Mouse (Mus musculus): ENCODE measurements around the gene Smyd4.

Smyd4 gene

DNA sequence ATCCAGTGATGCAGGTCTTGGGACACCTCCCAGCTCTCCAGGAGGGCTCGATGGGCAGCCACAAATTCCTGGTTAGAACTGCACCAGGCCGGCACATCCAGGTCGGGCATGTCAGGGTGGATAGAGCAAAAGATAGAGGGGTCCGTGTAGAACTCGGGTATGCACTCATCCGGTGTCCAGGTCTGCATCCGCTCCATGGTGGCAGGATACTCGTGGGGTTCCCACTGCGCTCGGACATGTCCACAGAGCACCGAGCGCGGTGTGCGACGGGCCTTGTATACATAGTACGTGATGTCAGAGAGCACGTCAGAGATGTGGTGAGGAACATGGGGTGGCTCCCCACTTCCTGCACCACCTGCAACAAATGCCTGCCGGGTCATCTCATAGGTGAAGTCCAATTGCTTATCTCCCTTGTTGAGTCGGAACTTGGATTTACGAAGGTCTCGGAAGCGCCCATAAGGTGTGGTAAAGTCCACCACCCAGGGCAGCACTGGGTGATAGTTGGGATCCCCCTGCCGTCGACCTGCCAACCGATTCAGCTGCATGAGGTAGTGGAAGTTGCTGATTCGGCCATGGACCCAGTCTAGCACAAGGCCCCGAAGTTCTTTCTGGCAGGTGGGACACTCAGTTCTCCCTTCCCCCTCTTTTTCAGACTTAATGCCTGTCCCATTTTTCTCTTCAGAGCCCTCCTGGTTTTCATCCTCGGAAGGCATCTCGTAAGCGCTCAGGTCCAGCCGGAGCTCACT, 104.8 kb downstream of the Smyd4 start:
- in situ Hi-C loops (cut with MboI), result no loop called here

DNA sequence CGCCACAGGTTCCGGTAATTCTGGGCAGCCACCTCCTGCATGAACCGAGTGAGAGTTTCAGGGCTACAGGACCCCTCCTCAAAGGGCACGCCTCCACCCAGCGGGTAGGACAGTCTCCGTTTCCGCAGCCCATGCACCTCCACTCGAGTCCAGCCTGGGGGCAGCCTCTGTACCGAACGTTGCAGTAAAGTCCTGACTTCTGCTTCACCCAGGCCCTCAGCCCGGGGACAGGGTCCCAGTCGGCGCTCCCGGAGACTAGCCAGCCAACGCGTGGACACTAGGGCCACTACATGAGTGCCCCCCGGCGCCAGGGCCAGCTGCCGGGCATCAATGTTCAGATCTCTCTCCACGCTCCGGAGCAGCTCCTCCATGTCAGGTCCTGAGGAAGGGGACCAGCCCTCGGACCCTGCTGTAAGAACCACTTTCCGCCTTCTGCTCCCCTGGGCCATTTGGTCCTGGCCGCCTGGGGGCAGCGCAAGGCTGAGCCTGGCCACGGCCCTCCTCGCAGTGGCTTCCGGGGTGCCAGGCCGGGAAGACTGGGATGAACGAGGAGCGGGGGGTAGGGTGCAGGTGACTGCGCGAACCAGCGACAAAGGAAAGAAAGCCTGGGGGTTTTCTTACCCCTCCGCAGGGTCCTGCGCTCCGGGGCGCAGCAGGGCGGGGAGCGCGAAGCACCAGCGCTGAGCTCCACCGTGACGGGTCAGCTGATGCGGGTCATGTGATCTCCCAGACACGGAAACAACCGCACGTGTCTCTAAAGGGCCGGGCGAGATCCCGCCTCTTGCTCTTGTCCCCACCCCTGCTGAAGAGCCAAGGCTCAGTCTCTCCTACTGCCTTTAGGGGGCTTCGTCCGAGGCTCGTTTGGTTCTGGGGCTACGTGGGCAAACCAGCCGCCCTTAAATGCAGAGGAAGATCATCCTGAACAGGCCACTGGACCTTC, 106.0 kb downstream of the Smyd4 start, which contains the start of gene Wdr81:
Wdr81 (minus strand) TSS at position 727 of the 940 bp plus-strand sequence.
- in situ Hi-C loops (cut with MboI), result no loop called here

Measured in mature B cell (primary cell).